Mouse (Mus musculus) liver, postnatal 0 days (tissue): Measurements from ENCODE around the gene Dnaaf1. TPM values are rescaled to one million over a fixed set of nuclear protein-coding genes. Genes with fewer than 3 reads are reported as not detected.

Experiments
- ATAC-seq: fragments of 200-750 bp; cut with Nextera tagmentation; 2 replicates; pipeline ENCODE4 v1.8.0; 2017; ENCODE audit warnings: mild to moderate bottlenecking, moderate library complexity
- DNase-seq: peaks from one replicate; pipeline ENCODE4 v3.0.0-alpha.2; 2016
- H3K27ac ChIP-seq: fragments of 300-500 bp; sonication (generic); 2 replicates; pipeline ENCODE4 v1.5.1; 2014; ENCODE audit warnings: antibody characterized with exemption, moderate library complexity, mild to moderate bottlenecking, low read depth
- H3K27me3 ChIP-seq: fragments of 300-500 bp; sonication (generic); 2 replicates; pipeline ENCODE4 v1.6.1; 2014; ENCODE audit warnings: low read length, control low read depth, mixed read lengths; ENCODE audit not compliant: insufficient read depth
- H3K36me3 ChIP-seq: fragments of 300-500 bp; sonication (generic); replicated peaks from 2 replicates; pipeline ENCODE4 v1.6.1; 2014; ENCODE audit warnings: mild to moderate bottlenecking, control low read depth, low read length, moderate library complexity, mixed read lengths; ENCODE audit not compliant: insufficient read depth
- H3K4me1 ChIP-seq: fragments of 300-500 bp; sonication (generic); 2 replicates; pipeline ENCODE4 v1.6.1; 2014; ENCODE audit warnings: antibody characterized with exemption, mild to moderate bottlenecking, control low read depth; ENCODE audit not compliant: insufficient read depth
- H3K4me2 ChIP-seq: fragments of 300-500 bp; sonication (generic); 2 replicates; pipeline ENCODE4 v1.6.1; 2014; ENCODE audit warnings: low read depth, mild to moderate bottlenecking, low read length, moderate library complexity, mixed read lengths
- H3K4me3 ChIP-seq: fragments of 300-500 bp; sonication (generic); 2 replicates; pipeline ENCODE4 v1.5.1; 2014; ENCODE audit warnings: low read depth, low read length
- H3K9ac ChIP-seq: fragments of 300-500 bp; sonication (generic); replicated peaks from 2 replicates; pipeline ENCODE4 v1.6.1; 2014; ENCODE audit warnings: mild to moderate bottlenecking, moderate library complexity
- H3K9me3 ChIP-seq: fragments of 300-500 bp; sonication (generic); 2 replicates; pipeline ENCODE4 v1.6.1; 2016; ENCODE audit warnings: mild to moderate bottlenecking, control low read depth, low read length, mixed read lengths
- CTCF ChIP-seq: sonication (generic); IDR thresholded peaks from 2 replicates; pipeline ENCODE4 v1.5.1; 2016; ENCODE audit warnings: antibody characterized with exemption, low read depth
- EP300 ChIP-seq: IDR thresholded peaks from 2 replicates; pipeline ENCODE4 v1.6.1; 2016; ENCODE audit warnings: antibody characterized with exemption, low read depth, mild to moderate bottlenecking
- WGBS: fragments of 180-500 bp; shearing (Covaris S2); extraction: QIAGEN DNeasy Blood & Tissue Kit; methylation state at CpG from one replicate; pipeline ENCODE4 v1.1.7; 2014; ENCODE audit not compliant: insufficient replicate concordance; 5-methylcytosine and 5-hydroxymethylcytosine counted together
- polyA plus RNA-seq: library from polyadenylated mRNA; unstranded; fragments of >200 nt; fragmentation: Nextera tagmentation; extraction: Ambion mirVana; gene quantifications from 2 replicates; pipeline ENCODE4 v1.2.1, GENCODE M21; 2015

The Dnaaf1 gene
- polyA plus RNA-seq, 1 experiment from 2014 or later, result not detected

DNA sequence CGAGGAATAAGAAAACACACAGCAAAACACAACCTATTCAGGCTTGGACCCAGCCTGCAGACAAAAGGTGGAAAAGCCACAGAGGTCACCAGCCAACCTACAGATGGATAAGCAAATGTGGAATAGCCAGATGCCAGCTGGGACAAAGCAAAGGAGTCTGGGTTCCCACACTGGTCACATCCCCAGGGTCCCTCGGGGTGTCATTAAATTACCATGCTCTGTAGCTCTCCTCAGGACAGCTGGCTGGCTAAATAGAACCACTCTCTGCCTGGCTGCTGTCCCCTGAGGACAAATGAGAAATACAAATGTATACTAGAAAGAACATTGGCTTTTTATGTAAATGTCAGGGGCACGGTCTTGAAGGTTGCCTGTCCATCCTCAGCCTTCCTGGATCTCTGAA is 55.8 kb downstream of the Dnaaf1 start:
- Histone ChIP-seq H3K4me2 (no peak overlapping the region), H3K4me1 (0 out of 2 replicates have a peak, but pooled peaks cover 2% of the 10 kb centered on the region), H3K4me3 (no peak overlapping the region), H3K9me3 (no peaks in the 10 kb centered on the region), H3K9ac (no peak overlapping the region), H3K27ac (no peak overlapping the region), H3K36me3 (no peaks in the 10 kb centered on the region), H3K27me3 (peaks cover 21% of the 10 kb centered on the region; the same call in 1 of the 2 replicates)
- 44% methylated on average over 3 of the region's 3 CpGs for WGBS
- ATAC-seq (no peak), DNase-seq (no peak)
- TF ChIP-seq CTCF (no peak), EP300 (no peak)

- Histone ChIP-seq H3K4me2 (no peak overlapping the region), H3K9ac (no peak overlapping the region), H3K4me3 (no peak overlapping the region), H3K27me3 (peaks cover 21% of the 10 kb centered on the region; the same call in 1 of the 2 replicates), H3K4me1 (0 out of 2 replicates have a peak, but pooled peaks cover 2% of the 10 kb centered on the region), H3K36me3 (no peaks in the 10 kb centered on the region), H3K27ac (no peak overlapping the region), H3K9me3 (no peaks in the 10 kb centered on the region)
- DNase-seq, result no peak
- TF ChIP-seq CTCF (no peak), EP300 (no peak)
- no peak for ATAC-seq
- 80% methylated on average over 9 of the region's 9 CpGs for WGBS
Measured at GRCm38 (mm10) chr8:119632246-119632645, 57.2 kb downstream of the Dnaaf1 start.

DNA sequence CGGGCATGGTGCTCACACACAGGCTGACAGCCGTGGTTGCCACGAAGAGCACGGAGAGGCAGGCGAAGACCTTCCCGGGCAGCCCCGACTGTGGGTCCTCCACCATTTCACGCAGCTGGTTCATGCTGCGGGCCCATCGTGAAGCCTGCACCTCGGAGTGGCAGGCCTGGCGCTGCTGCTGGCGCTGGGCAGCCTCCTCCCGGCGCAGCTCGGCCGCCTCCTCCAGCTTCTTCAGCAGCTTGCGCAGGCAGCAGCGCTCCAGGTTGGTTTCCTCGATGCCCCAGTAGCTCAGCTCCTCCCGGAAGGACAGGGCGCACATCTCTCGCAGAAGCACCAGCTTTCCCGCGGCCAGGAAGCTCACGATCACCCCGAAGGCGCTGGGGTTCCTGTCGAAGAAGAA is 57.9 kb downstream of the Dnaaf1 start:
- whole genome bisulfite sequencing, result 39% methylated on average over 29 of the region's 29 CpGs
- Histone ChIP-seq H3K4me1 (no peaks in the 10 kb centered on the region), H3K27ac (no peak overlapping the region), H3K36me3 (no peaks in the 10 kb centered on the region), H3K4me3 (no peak overlapping the region), H3K9ac (no peak overlapping the region), H3K9me3 (no peaks in the 10 kb centered on the region), H3K27me3 (peaks cover 21% of the 10 kb centered on the region; the same call in 1 of the 2 replicates), H3K4me2 (no peak overlapping the region)
- ATAC-seq (no peak), DNase-seq (no peak)
- no peak for TF ChIP-seq CTCF
- no peak for TF ChIP-seq EP300

GRCm38 (mm10) chr8:119634616-119635336 is 59.7 kb downstream of the Dnaaf1 start:
- Histone ChIP-seq H3K36me3 (no peaks in the 10 kb centered on the region), H3K4me1 (no peaks in the 10 kb centered on the region), H3K9me3 (no peaks in the 10 kb centered on the region), H3K4me2 (no peak overlapping the region), H3K4me3 (no peak overlapping the region), H3K27ac (no peak overlapping the region), H3K9ac (no peak overlapping the region), H3K27me3 (peaks cover 21% of the 10 kb centered on the region; the same call in 1 of the 2 replicates)
- no peak for TF ChIP-seq CTCF
- TF ChIP-seq EP300, result no peak
- DNase-seq (no peak), ATAC-seq (no peak)
- WGBS, result 23% methylated on average over 14 of the region's 14 CpGs

GRCm38 (mm10) chr8:119635378-119635777 is 60.3 kb downstream of the Dnaaf1 start, which contains the start of gene Kcng4:
Gene Kcng4 (minus strand): TSS chr8:119635680.
- Histone ChIP-seq H3K9me3 (no peaks in the 10 kb centered on the region), H3K27ac (no peak within 1 kb of the TSS), H3K36me3 (no peaks in the 10 kb centered on the region), H3K4me2 (no peak within 1 kb of the TSS), H3K27me3 (peaks cover 21% of the 10 kb centered on the region; the same call in 1 of the 2 replicates), H3K4me1 (no peaks in the 10 kb centered on the region), H3K9ac (no peak within 1 kb of the TSS), H3K4me3 (no peak within 1 kb of the TSS)
- ATAC-seq (no peak), DNase-seq (no peak)
- TF ChIP-seq EP300, result no peak
- no peak for TF ChIP-seq CTCF
- 27% methylated on average over 6 of the region's 6 CpGs for WGBS

- TF ChIP-seq EP300 (no peak), CTCF (no peak)
- Histone ChIP-seq H3K4me2 (no peak overlapping the region), H3K27me3 (peaks cover 21% of the 10 kb centered on the region; the same call in 1 of the 2 replicates), H3K27ac (no peak overlapping the region), H3K4me1 (no peaks in the 10 kb centered on the region), H3K9me3 (no peaks in the 10 kb centered on the region), H3K36me3 (no peaks in the 10 kb centered on the region), H3K4me3 (no peak overlapping the region), H3K9ac (no peak overlapping the region)
- DNase-seq (no peak), ATAC-seq (no peak)
- WGBS, result 52% methylated on average over 2 of the region's 2 CpGs
Measured at GRCm38 (mm10) chr8:119635958-119636357, 60.9 kb downstream of the Dnaaf1 start.
